Mouse (Mus musculus): Measurements from ENCODE around the gene Lims1. TPM values are rescaled to one million over a fixed set of nuclear protein-coding genes. Genes with fewer than 3 reads are reported as not detected.

The Lims1 gene
- polyA plus RNA-seq (2012; rRNA removed; ENCODE audit: low replicate concordance), result 1.3 and 1.4 TPM in 2 replicates

GRCm38 (mm10) chr10:58323028-58323991 is at the start of gene Lims1:
Gene Lims1 (plus strand): TSS chr10:58323466.

GRCm38 (mm10) chr10:58446384-58447279 is 123.4 kb downstream of the Lims1 start, which contains the start of gene Ranbp2:
Gene Ranbp2 (plus strand): TSS chr10:58446920.

Other genes with a start within 250 kb of the Lims1 start
- gene AW822073, start 98.5 kb upstream of the Lims1 start, polyA plus RNA-seq (2012; rRNA removed; ENCODE audit: low replicate concordance), result not detected in 2 replicates
- gene Duxf3, start 90.8 kb upstream of the Lims1 start, polyA plus RNA-seq (2012; rRNA removed; ENCODE audit: low replicate concordance), result not detected in 2 replicates
- gene Gm4981, start 86.8 kb upstream of the Lims1 start, polyA plus RNA-seq (2012; rRNA removed; ENCODE audit: low replicate concordance), result not detected in 2 replicates
- gene Gcc2, start 68.0 kb upstream of the Lims1 start, polyA plus RNA-seq (2012; rRNA removed; ENCODE audit: low replicate concordance), result 2.1 and 4.0 TPM in 2 replicates
- 0.25 and 0.61 TPM in 2 replicates for gene Ranbp2, start 123.5 kb downstream of the Lims1 start, polyA plus RNA-seq (2012; rRNA removed; ENCODE audit: low replicate concordance)
- 0.11 and 0.13 TPM in 2 replicates for gene Ccdc138, start 174.5 kb downstream of the Lims1 start, polyA plus RNA-seq (2012; rRNA removed; ENCODE audit: low replicate concordance)

Measured in duodenum, adult 2 months (tissue).